Mouse (Mus musculus) liver, embryonic 11.5 days (tissue): ENCODE measurements around the gene Pyroxd2. TPM values are rescaled to one million over a fixed set of nuclear protein-coding genes. Genes with fewer than 3 reads are reported as not detected.
"Not testable (repeated sequence)": the region's sequence is repeated elsewhere in the genome, so short reads cannot be mapped to it uniquely, and the experiment has no call there.

Experiments used
- ATAC-seq: fragments of 200-750 bp; cut with Nextera tagmentation; replicated peaks from 2 replicates; pipeline ENCODE4 v1.8.0; 2017; ENCODE audit warnings: moderate number of reproducible peaks, mild to moderate bottlenecking, moderate TSS enrichment, moderate library complexity; ENCODE audit not compliant: low FRiP score
- DNase-seq: peaks from one replicate; pipeline ENCODE4 v3.0.0-alpha.2; 2017; ENCODE audit warnings: low spot score
- H3K27ac ChIP-seq: fragments of 300-500 bp; sonication (generic); 2 replicates; pipeline ENCODE4 v1.5.1; 2014; ENCODE audit warnings: mild to moderate bottlenecking, low read depth, low read length, control low read depth
- H3K27me3 ChIP-seq: fragments of 300-500 bp; sonication (generic); replicated peaks from 2 replicates; pipeline ENCODE4 v1.6.1; 2014; ENCODE audit warnings: low read length, mixed read lengths; ENCODE audit not compliant: control insufficient read depth, insufficient read depth
- H3K36me3 ChIP-seq: fragments of 300-500 bp; sonication (generic); 2 replicates; pipeline ENCODE4 v1.6.1; 2014; ENCODE audit warnings: mild to moderate bottlenecking, low read length, moderate library complexity, mixed read lengths; ENCODE audit not compliant: control insufficient read depth, insufficient read depth
- H3K4me1 ChIP-seq: fragments of 300-500 bp; sonication (generic); replicated peaks from 2 replicates; pipeline ENCODE4 v1.6.1; 2014; ENCODE audit warnings: low read length, mixed read lengths; ENCODE audit not compliant: control insufficient read depth, insufficient read depth
- H3K4me2 ChIP-seq: fragments of 300-500 bp; sonication (generic); 2 replicates; pipeline ENCODE4 v1.6.1; 2014; ENCODE audit warnings: mild to moderate bottlenecking, control low read depth, moderate library complexity
- H3K4me3 ChIP-seq: fragments of 300-500 bp; sonication (generic); 2 replicates; pipeline ENCODE4 v1.5.1; 2014; ENCODE audit warnings: low read depth, low read length, control low read depth
- H3K9ac ChIP-seq: fragments of 300-500 bp; sonication (generic); 2 replicates; pipeline ENCODE4 v1.6.1; 2014; ENCODE audit warnings: low read depth, low read length, control low read depth
- H3K9me3 ChIP-seq: fragments of 300-500 bp; sonication (generic); 2 replicates; pipeline ENCODE4 v1.6.1; 2016; ENCODE audit warnings: low read length, inconsistent platforms, mixed read lengths; ENCODE audit not compliant: control insufficient read depth
- WGBS: fragments of 180-500 bp; shearing (Covaris S2); extraction: QIAGEN DNeasy Blood & Tissue Kit; methylation state at CpG from one replicate; pipeline ENCODE4 v1.1.7; 2014; 5-methylcytosine and 5-hydroxymethylcytosine counted together
- polyA plus RNA-seq: library from polyadenylated mRNA; unstranded; fragments of >200 nt; fragmentation: Nextera tagmentation; extraction: Ambion mirVana; gene quantifications from 2 replicates; pipeline ENCODE4 v1.2.1, GENCODE M21; 2014

The Pyroxd2 gene
- polyA plus RNA-seq, result 1.1 and 1.2 TPM in 2 replicates

- Histone ChIP-seq H3K4me1 (peaks cover 26% of the 10 kb centered on the region), H3K36me3 (no peaks in the 10 kb centered on the region), H3K9ac (peak within 1 kb of the TSS; percentile 69), H3K27ac (peak within 1 kb of the TSS; percentile 84), H3K27me3 (no peaks in the 10 kb centered on the region), H3K4me2 (peak within 1 kb of the TSS; percentile 90), H3K9me3 (no peaks in the 10 kb centered on the region), H3K4me3 (peak within 1 kb of the TSS; percentile 49)
- WGBS, result 6% methylated on average over 22 of the region's 22 CpGs
- ATAC-seq (peak; percentile 90), DNase-seq (peak; percentile 84)
Observed at GRCm38 (mm10) chr19:42752363-42752931, at the start of gene Pyroxd2. Gene Pyroxd2 (minus strand): TSS chr19:42752775.

- H3K4me1 ChIP-seq, result no peaks in the 10 kb centered on the region
- H3K9ac ChIP-seq, result no peak overlapping the region
- H3K4me3 ChIP-seq, result no peak overlapping the region
- 63% methylated on average over 2 of the region's 2 CpGs for WGBS
- no peaks in the 10 kb centered on the region for H3K36me3 ChIP-seq
- no peak overlapping the region for H3K4me2 ChIP-seq
- H3K27ac ChIP-seq, result no peak overlapping the region
- DNase-seq, result no peak
- peaks cover 11% of the 10 kb centered on the region for H3K27me3 ChIP-seq
- ATAC-seq, result no peak
- no peaks in the 10 kb centered on the region for H3K9me3 ChIP-seq
Observed at GRCm38 (mm10) chr19:42797866-42798265, 45.3 kb upstream of the Pyroxd2 start.

DNA sequence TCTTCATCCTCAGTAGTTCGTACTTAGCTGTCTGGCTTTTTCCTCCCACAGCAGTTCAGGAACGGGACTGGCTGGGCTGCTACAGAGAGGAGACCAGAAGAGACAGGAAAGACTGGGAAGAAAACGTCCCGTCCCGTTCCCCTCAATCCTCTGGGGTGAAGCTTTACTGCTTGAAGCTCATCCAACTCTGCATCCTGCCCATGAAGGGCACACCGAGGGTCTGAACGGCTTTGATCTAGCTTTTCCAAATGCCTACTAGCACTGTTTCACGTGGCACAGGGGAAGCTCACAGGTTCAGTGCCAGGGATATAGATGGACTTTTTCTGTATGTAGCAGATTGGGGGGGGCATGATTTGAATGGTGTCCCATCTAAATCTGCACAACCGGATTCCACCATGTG is 43.2 kb upstream of the Pyroxd2 start:
- 33% methylated on average over 9 of the region's 9 CpGs for WGBS
- no peak overlapping the region for H3K9ac ChIP-seq
- H3K4me1 ChIP-seq, result no peaks in the 10 kb centered on the region
- no peak overlapping the region for H3K4me3 ChIP-seq
- H3K27me3 ChIP-seq, result peaks cover 11% of the 10 kb centered on the region
- H3K4me2 ChIP-seq, result peak overlapping the region; percentile 70
- H3K36me3 ChIP-seq, result no peaks in the 10 kb centered on the region
- ATAC-seq (no peak), DNase-seq (no peak)
- H3K27ac ChIP-seq, result no peak overlapping the region
- no peaks in the 10 kb centered on the region for H3K9me3 ChIP-seq

DNA sequence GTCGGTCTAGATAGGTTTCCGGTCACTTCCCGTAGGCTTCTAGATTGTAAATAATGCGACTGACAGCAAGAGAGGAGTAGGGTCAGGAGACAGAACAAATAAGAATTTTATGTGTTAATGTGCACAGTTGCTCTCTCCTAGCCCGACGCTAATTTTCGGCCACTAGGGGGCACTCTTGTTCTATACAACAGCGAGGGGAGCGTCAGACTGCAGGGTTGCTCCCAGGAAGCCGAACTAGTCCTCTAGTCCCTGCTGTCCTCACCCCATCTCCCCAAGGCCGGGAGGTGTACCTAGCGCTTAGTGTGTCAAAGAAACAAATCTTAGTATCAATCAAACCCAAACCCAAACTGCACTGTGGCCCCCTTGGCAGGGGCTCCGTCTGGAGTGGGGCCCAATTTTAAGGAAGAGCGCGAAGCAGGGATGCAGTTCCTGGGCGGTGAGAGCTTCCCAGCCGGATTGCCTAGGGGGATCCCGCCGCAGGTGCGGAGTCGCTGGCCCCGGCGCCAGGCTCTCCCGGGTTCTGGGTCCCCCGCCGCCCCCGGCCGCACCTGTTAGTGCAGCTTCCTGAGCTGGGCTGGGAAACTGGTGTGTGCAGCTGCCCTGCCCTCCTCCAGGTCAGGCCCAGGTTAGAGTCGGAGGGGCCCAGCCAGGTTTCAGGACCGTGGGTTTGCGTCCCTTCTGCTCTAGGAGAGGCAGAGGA is 42.5 kb upstream of the Pyroxd2 start:
- H3K27ac ChIP-seq, result no peak overlapping the region
- ATAC-seq, result peak; percentile 61; the same call in 1 of the 2 replicates
- 2% methylated on average over 31 of the region's 31 CpGs for WGBS
- H3K4me3 ChIP-seq, result peak overlapping the region; percentile 34
- H3K4me1 ChIP-seq, result no peaks in the 10 kb centered on the region
- H3K9me3 ChIP-seq, result no peaks in the 10 kb centered on the region
- H3K9ac ChIP-seq, result no peak overlapping the region
- no peaks in the 10 kb centered on the region for H3K36me3 ChIP-seq
- peak; percentile 90 for DNase-seq
- peak overlapping the region; percentile 70 for H3K4me2 ChIP-seq
- peaks cover 11% of the 10 kb centered on the region for H3K27me3 ChIP-seq

GRCm38 (mm10) chr19:42788311-42788710 is 35.7 kb upstream of the Pyroxd2 start:
- DNase-seq (no peak), ATAC-seq (no peak)
- 35% methylated on average over 5 of the region's 5 CpGs for WGBS
- no peaks in the 10 kb centered on the region for H3K36me3 ChIP-seq
- H3K27me3 ChIP-seq, result no peaks in the 10 kb centered on the region; the same call in 1 of the 2 replicates
- 0 out of 2 replicates have a peak, but pooled peaks cover 3% of the 10 kb centered on the region for H3K4me1 ChIP-seq
- no peaks in the 10 kb centered on the region for H3K9me3 ChIP-seq
- H3K9ac ChIP-seq, result no peak overlapping the region
- H3K4me2 ChIP-seq, result no peak overlapping the region
- no peak overlapping the region for H3K4me3 ChIP-seq
- no peak overlapping the region for H3K27ac ChIP-seq

- no peaks in the 10 kb centered on the region for H3K36me3 ChIP-seq
- DNase-seq (no peak), ATAC-seq (no peak)
- H3K9ac ChIP-seq, result no peak overlapping the region
- H3K4me1 ChIP-seq, result 0 out of 2 replicates have a peak, but pooled peaks cover 3% of the 10 kb centered on the region
- H3K4me3 ChIP-seq, result no peak overlapping the region
- H3K4me2 ChIP-seq, result no peak overlapping the region
- no peaks in the 10 kb centered on the region for H3K9me3 ChIP-seq
- no peaks in the 10 kb centered on the region; the same call in 1 of the 2 replicates for H3K27me3 ChIP-seq
- H3K27ac ChIP-seq, result no peak overlapping the region
- WGBS, result 54% methylated on average over 8 of the region's 8 CpGs
Observed at GRCm38 (mm10) chr19:42785562-42786220, 33.1 kb upstream of the Pyroxd2 start.

GRCm38 (mm10) chr19:42785129-42785528 is 32.6 kb upstream of the Pyroxd2 start:
- no peak overlapping the region for H3K4me3 ChIP-seq
- no peak overlapping the region for H3K9ac ChIP-seq
- 38% methylated on average over 2 of the region's 2 CpGs for WGBS
- H3K9me3 ChIP-seq, result no peaks in the 10 kb centered on the region
- ATAC-seq, result no peak
- 0 out of 2 replicates have a peak, but pooled peaks cover 3% of the 10 kb centered on the region for H3K4me1 ChIP-seq
- no peaks in the 10 kb centered on the region for H3K36me3 ChIP-seq
- no peaks in the 10 kb centered on the region; the same call in 1 of the 2 replicates for H3K27me3 ChIP-seq
- no peak for DNase-seq
- H3K4me2 ChIP-seq, result no peak overlapping the region
- H3K27ac ChIP-seq, result no peak overlapping the region

GRCm38 (mm10) chr19:42780156-42780538 is 27.6 kb upstream of the Pyroxd2 start:
- 44% methylated on average over 7 of the region's 7 CpGs for WGBS
- H3K9me3 ChIP-seq, H3K4me1 ChIP-seq, H3K36me3 ChIP-seq, ATAC-seq, H3K27me3 ChIP-seq, DNase-seq: not testable (repeated sequence)
- Histone ChIP-seq H3K4me2 (peak overlapping the region; percentile 88), H3K27ac (peak overlapping the region; percentile 56), H3K9ac (peak overlapping the region; percentile 74), H3K4me3 (peak overlapping the region; percentile 70)
